Mouse (Mus musculus) fibroblast of lung, adult 2 months (primary cell): ENCODE data around the gene Adam8.

Source experiments
- DNase-seq: peaks from one replicate; pipeline ENCODE4 v3.0.0-alpha.2; 2011; ENCODE audit warnings: low read depth

Gene Adam8

GRCm38 (mm10) chr7:139946032-139946431 lies 46.3 kb downstream of the Adam8 start:
- no peak for DNase-seq

GRCm38 (mm10) chr7:139945516-139945915 lies 46.8 kb downstream of the Adam8 start:
- no peak for DNase-seq

GRCm38 (mm10) chr7:139944291-139945240 lies 47.8 kb downstream of the Adam8 start:
- DNase-seq = no peak

GRCm38 (mm10) chr7:139943674-139944281 lies 48.6 kb downstream of the Adam8 start, which contains the start of gene Utf1:
TSS of gene Utf1 (plus strand) at chr7:139943789.
- no peak for DNase-seq

- no peak for DNase-seq
Observed at GRCm38 (mm10) chr7:139940476-139941209, 51.7 kb downstream of the Adam8 start.

GRCm38 (mm10) chr7:139937810-139938209 lies 54.6 kb downstream of the Adam8 start:
- no peak for DNase-seq

GRCm38 (mm10) chr7:139937138-139937537 lies 55.2 kb downstream of the Adam8 start:
- no peak for DNase-seq

GRCm38 (mm10) chr7:139936705-139937104 lies 55.7 kb downstream of the Adam8 start:
- DNase-seq = no peak

GRCm38 (mm10) chr7:139930732-139931131 lies 61.6 kb downstream of the Adam8 start:
- no peak for DNase-seq
